Mouse (Mus musculus) heart, postnatal 0 days (tissue): ENCODE results near the gene Gm7792. TPM values are rescaled to one million over a fixed set of nuclear protein-coding genes. Genes with fewer than 3 reads are reported as not detected.
"Not testable (repeated sequence)": the region's sequence is repeated elsewhere in the genome, so short reads cannot be mapped to it uniquely, and the experiment has no call there.

ENCODE experiments used
- ATAC-seq: fragments of 200-750 bp; cut with Nextera tagmentation; 2 replicates; pipeline ENCODE4 v1.8.0; 2017; ENCODE audit warnings: low read depth, moderate number of reproducible peaks, moderate library complexity; ENCODE audit not compliant: insufficient read depth
- DNase-seq: peaks from one replicate; pipeline ENCODE4 v3.0.0-alpha.2; 2016; ENCODE audit warnings: low spot score
- H3K27ac ChIP-seq: fragments of 300-500 bp; sonication (generic); 2 replicates; pipeline ENCODE4 v1.5.1; 2014; ENCODE audit warnings: low read depth, mild to moderate bottlenecking
- H3K27me3 ChIP-seq: fragments of 300-500 bp; sonication (generic); 2 replicates; pipeline ENCODE4 v1.6.1; 2014; ENCODE audit warnings: low read length, mixed read lengths; ENCODE audit not compliant: control insufficient read depth, insufficient read depth
- H3K36me3 ChIP-seq: fragments of 300-500 bp; sonication (generic); replicated peaks from 2 replicates; pipeline ENCODE4 v1.6.1; 2014; ENCODE audit warnings: low read length, mixed read lengths; ENCODE audit not compliant: control insufficient read depth, insufficient read depth
- H3K4me1 ChIP-seq: fragments of 300-500 bp; sonication (generic); 2 replicates; pipeline ENCODE4 v1.6.1; 2014; ENCODE audit warnings: antibody characterized with exemption; ENCODE audit not compliant: control insufficient read depth, insufficient read depth
- H3K4me2 ChIP-seq: fragments of 300-500 bp; sonication (generic); 2 replicates; pipeline ENCODE4 v1.6.1; 2014; ENCODE audit warnings: low read depth, mild to moderate bottlenecking, low read length, moderate library complexity
- H3K4me3 ChIP-seq: fragments of 300-500 bp; sonication (generic); 2 replicates; pipeline ENCODE4 v1.5.1; 2014; ENCODE audit warnings: low read depth, low read length
- H3K9ac ChIP-seq: fragments of 300-500 bp; sonication (generic); replicated peaks from 2 replicates; pipeline ENCODE4 v1.6.1; 2014; ENCODE audit warnings: low read depth, low read length, mixed read lengths
- H3K9me3 ChIP-seq: fragments of 300-500 bp; sonication (generic); replicated peaks from 2 replicates; pipeline ENCODE4 v1.6.1; 2016; ENCODE audit warnings: low read length; ENCODE audit not compliant: control insufficient read depth
- WGBS: fragments of 180-500 bp; shearing (Covaris S2); extraction: QIAGEN DNeasy Blood & Tissue Kit; methylation state at CpG from one replicate; pipeline ENCODE4 v1.1.7; 2014; 5-methylcytosine and 5-hydroxymethylcytosine counted together
- polyA plus RNA-seq: library from polyadenylated mRNA; unstranded; fragments of >200 nt; fragmentation: Nextera tagmentation; extraction: Ambion mirVana; gene quantifications from 2 replicates; pipeline ENCODE4 v1.2.1, GENCODE M21; 2015
- total RNA-seq: library from RNA; depleted of rRNA; stranded (reverse); fragments of >200 nt; gene quantifications from 2 replicates; pipeline ENCODE4 v1.2.3, GENCODE M21; 2014; ENCODE audit warnings: low replicate concordance; rRNA removed

Gene Gm7792
- total RNA-seq, result not detected in 2 replicates
- polyA plus RNA-seq, result not detected in 2 replicates

DNA sequence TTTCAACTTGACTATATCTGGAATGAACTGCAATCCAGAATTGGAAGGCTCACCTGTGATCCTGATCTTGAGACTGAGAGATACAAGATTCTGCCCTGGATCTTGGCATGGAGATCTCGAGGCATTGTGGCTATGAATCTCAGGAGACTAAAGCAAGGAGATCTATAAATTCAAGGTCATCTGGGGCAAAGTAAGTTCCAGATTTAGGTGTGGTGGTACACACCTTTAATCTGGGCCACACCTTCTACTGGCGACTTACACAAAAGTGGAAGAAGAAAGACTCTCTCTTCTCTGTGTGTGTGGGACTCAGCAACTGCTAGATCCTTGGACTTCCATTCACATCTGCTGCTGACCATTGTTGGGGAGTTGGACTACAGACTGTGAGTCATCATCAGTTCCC lies at the start of gene Gm7792:
Gm7792 (plus strand) TSS at position 301 of the 400 bp plus-strand sequence.
- H3K36me3 ChIP-seq, DNase-seq, H3K4me1 ChIP-seq, H3K27me3 ChIP-seq, ATAC-seq, H3K4me2 ChIP-seq, H3K9ac ChIP-seq, H3K27ac ChIP-seq, H3K9me3 ChIP-seq, H3K4me3 ChIP-seq: not testable (repeated sequence)
- WGBS, result 57% methylated on average over 1 of the region's 2 CpGs

Other genes starting within 250 kb of the Gm7792 start
- gene C87414, start 172.2 kb upstream of the Gm7792 start, total RNA-seq, result not detected in 2 replicates
- gene C87414, start 172.2 kb upstream of the Gm7792 start, polyA plus RNA-seq, result not detected in 2 replicates
- gene Gm16429, start 85.3 kb downstream of the Gm7792 start, total RNA-seq, result not detected in 2 replicates
- not detected in 2 replicates for gene Gm16429, start 85.3 kb downstream of the Gm7792 start, polyA plus RNA-seq
- not detected in 2 replicates for gene BC061212, start 226.8 kb downstream of the Gm7792 start, total RNA-seq
- gene BC061212, start 226.8 kb downstream of the Gm7792 start, polyA plus RNA-seq, result not detected in 2 replicates
- not detected in 2 replicates for gene Gm6351, start 232.6 kb downstream of the Gm7792 start, total RNA-seq
- gene Gm6351, start 232.6 kb downstream of the Gm7792 start, polyA plus RNA-seq, result not detected in 2 replicates